ENCODE assay signal across 12 mouse cellular contexts in genomic region chr7:100845026-100845400, GRCm38 (mm10). TPM values are rescaled to one million over a fixed set of nuclear protein-coding genes. Genes with fewer than 3 reads are reported as not detected.
DNase-seq lines count a peak whose midpoint lies in the region; ATAC-seq and TF ChIP-seq lines count a peak whose summit lies in the region.
"Had no signal": no experiment of that assay in that cellular context is flagged by ENCODE, and none has a peak within 500 bp of the region (broad histone marks: within the 10 kb centered on the region; RNA-seq: fewer than 3 reads in every experiment).

No protein-coding gene starts in this region.

- H3K27me3 ChIP-seq in lung, embryonic 16.5 days (ENCODE audit: control insufficient read depth, insufficient read depth, low read depth, low read length), result no peaks in the 10 kb centered on the region
- no peaks in the 10 kb centered on the region for H3K27me3 ChIP-seq in heart, embryonic 15.5 days
- no peaks in the 10 kb centered on the region for H3K27me3 ChIP-seq in liver, embryonic 16.5 days (ENCODE audit: control insufficient read depth, insufficient read depth, low read depth, low read length)
- H3K27me3 ChIP-seq in forebrain, embryonic 15.5 days, result no peaks in the 10 kb centered on the region
- H3K27me3 ChIP-seq: Patski had no signal

- peak; percentile 82 for DNase-seq in heart, adult 11 months
- DNase-seq in heart, adult 9 months (ENCODE audit: low spot score in 2 of 2), result no peak
- no peak for DNase-seq in lung, adult 2 months
- no peak for DNase-seq in embryo, embryonic 11 days
- DNase-seq: cerebellum, postnatal 36 days had no signal

- peak overlapping the region; percentile 26; the same call in 1 of the 2 replicates for H3K27ac ChIP-seq in lung, embryonic 16.5 days (ENCODE audit: low read length)
- peak overlapping the region; percentile 71 for H3K27ac ChIP-seq in heart, embryonic 15.5 days
- H3K27ac ChIP-seq in liver, embryonic 16.5 days (ENCODE audit: low read length), result peak overlapping the region; percentile 97
- no peak overlapping the region for H3K27ac ChIP-seq in forebrain, embryonic 15.5 days (replicated peaks)
- H3K27ac ChIP-seq: hindbrain, embryonic 14.5 days; midbrain, embryonic 10.5 days had no signal

- ATAC-seq in lung, embryonic 16.5 days (ENCODE audit: low read depth), result no peak
- no peak for ATAC-seq in heart, embryonic 15.5 days (replicated peaks; ENCODE audit: insufficient number of reproducible peaks, insufficient read depth, low FRiP score, low read depth)
- ATAC-seq in liver, embryonic 16.5 days (ENCODE audit: low read depth), result no peak
- ATAC-seq in forebrain, embryonic 15.5 days (replicated peaks), result no peak
- ATAC-seq: Patski had no signal

- no peak for TF ChIP-seq CTCF in lung, adult 2 months (IDR thresholded peaks at IDR 0.05; ENCODE audit: insufficient read depth, low read length)

- H3K36me3 ChIP-seq in lung, embryonic 16.5 days (ENCODE audit: control insufficient read depth, insufficient read depth, low read length), result no peaks in the 10 kb centered on the region
- no peaks in the 10 kb centered on the region for H3K36me3 ChIP-seq in heart, embryonic 15.5 days
- H3K36me3 ChIP-seq in liver, embryonic 16.5 days (ENCODE audit: control insufficient read depth, insufficient read depth), result peaks cover 33% of the 10 kb centered on the region
- H3K36me3 ChIP-seq in forebrain, embryonic 15.5 days, result no peaks in the 10 kb centered on the region

- no peak overlapping the region for H3K4me2 ChIP-seq in lung, embryonic 16.5 days (ENCODE audit: low read depth, low read length)
- no peak overlapping the region for H3K4me2 ChIP-seq in heart, embryonic 15.5 days
- H3K4me2 ChIP-seq in liver, embryonic 16.5 days (ENCODE audit: low read depth, low read length), result peak overlapping the region; percentile 78
- H3K4me2 ChIP-seq in forebrain, embryonic 15.5 days (replicated peaks), result no peak overlapping the region
- H3K4me2 ChIP-seq: hindbrain, embryonic 14.5 days had no signal

- no peak overlapping the region for H3K9ac ChIP-seq in lung, embryonic 16.5 days (ENCODE audit: low read length)
- no peak overlapping the region for H3K9ac ChIP-seq in heart, embryonic 15.5 days
- H3K9ac ChIP-seq in liver, embryonic 16.5 days (ENCODE audit: low read depth, low read length), result peak overlapping the region; percentile 60
- no peak overlapping the region for H3K9ac ChIP-seq in forebrain, embryonic 15.5 days (replicated peaks)
- H3K9ac ChIP-seq: hindbrain, embryonic 14.5 days had no signal

- no peak overlapping the region for H3K4me3 ChIP-seq in lung, embryonic 16.5 days (ENCODE audit: low read length)
- no peak overlapping the region for H3K4me3 ChIP-seq in lung, adult 2 months (replicated peaks; ENCODE audit: extremely low read depth, low read depth, low read length)
- no peak overlapping the region for H3K4me3 ChIP-seq in heart, embryonic 15.5 days
- H3K4me3 ChIP-seq in liver, embryonic 16.5 days (ENCODE audit: low read depth, low read length), result no peak overlapping the region
- no peak overlapping the region for H3K4me3 ChIP-seq in forebrain, embryonic 15.5 days
- H3K4me3 ChIP-seq: midbrain, embryonic 10.5 days had no signal

- no peak for TF ChIP-seq POLR2A in lung, adult 2 months (IDR thresholded peaks at IDR 0.05; ENCODE audit: borderline replicate concordance, extremely low read depth, low read depth, low read length)

- peaks cover 4% of the 10 kb centered on the region; the same call in 1 of the 2 replicates for H3K4me1 ChIP-seq in lung, embryonic 16.5 days (replicated peaks; ENCODE audit: control insufficient read depth, insufficient read depth, low read length)
- peaks cover 3% of the 10 kb centered on the region; the same call in 1 of the 2 replicates for H3K4me1 ChIP-seq in lung, adult 2 months (ENCODE audit: control insufficient read depth, insufficient read depth, low read length)
- H3K4me1 ChIP-seq in heart, embryonic 15.5 days (replicated peaks), result peaks cover 29% of the 10 kb centered on the region
- H3K4me1 ChIP-seq in liver, embryonic 16.5 days (ENCODE audit: control insufficient read depth, low read depth, low read length), result peaks cover 54% of the 10 kb centered on the region
- H3K4me1 ChIP-seq in forebrain, embryonic 15.5 days, result no peaks in the 10 kb centered on the region

- no peaks in the 10 kb centered on the region for H3K9me3 ChIP-seq in lung, embryonic 16.5 days (ENCODE audit: control insufficient read depth, low read length)
- H3K9me3 ChIP-seq in heart, embryonic 15.5 days (replicated peaks), result no peaks in the 10 kb centered on the region
- H3K9me3 ChIP-seq in liver, embryonic 16.5 days (replicated peaks; ENCODE audit: control insufficient read depth, low read length), result no peaks in the 10 kb centered on the region
- H3K9me3 ChIP-seq in forebrain, embryonic 15.5 days, result no peaks in the 10 kb centered on the region
- H3K9me3 ChIP-seq: midbrain, embryonic 10.5 days had no signal

RNA-seq across cellular contexts. Expression of gene Relt, which starts 18.2 kb away (rescaled TPM):
- polyA plus RNA-seq in lung, embryonic 16.5 days (2015; fragmentation: Nextera tagmentation; extraction: Ambion mirVana), result 3.0 and 3.8 TPM in 2 replicates
- 13.1 and 20.0 TPM in 2 replicates for polyA plus RNA-seq in lung, adult 2 months (2012; rRNA removed)
- polyA plus RNA-seq in heart, embryonic 15.5 days (2015; fragmentation: Nextera tagmentation; extraction: Ambion mirVana), result 2.5 and 4.9 TPM in 2 replicates
- 15.8 and 16.3 TPM in 2 replicates for polyA plus RNA-seq in liver, embryonic 16.5 days (2015; fragmentation: Nextera tagmentation; extraction: Ambion mirVana)
- 3.8 and 4.3 TPM in 2 replicates for polyA plus RNA-seq in forebrain, embryonic 15.5 days (2015; fragmentation: Nextera tagmentation; extraction: Ambion mirVana)
